Mouse (Mus musculus) thymus, postnatal 10 days (tissue): ENCODE measurements at regions not wholly inside any gene's neighbourhood (a gene's known extent, or its start where the extent isn't known, plus 50 kb on each side); places are given as distances from the start of the nearest gene placed in this dataset.

Source experiments
- DNase-seq, 2 experiments: peaks; one replicate each; pipeline ENCODE4 v3.0.0; 2021; ENCODE audit warnings: low spot score in 2 of 2

- DNase-seq: no peak
Measured at GRCm38 (mm10) chr13:37503449-37503848, 158.4 kb downstream of the Ly86 start.

- DNase-seq: no peak
Measured at GRCm38 (mm10) chr13:37503898-37504297, 158.9 kb downstream of the Ly86 start.

GRCm38 (mm10) chr13:37504373-37504772, 159.4 kb downstream of the Ly86 start:
- no peak for DNase-seq

DNA sequence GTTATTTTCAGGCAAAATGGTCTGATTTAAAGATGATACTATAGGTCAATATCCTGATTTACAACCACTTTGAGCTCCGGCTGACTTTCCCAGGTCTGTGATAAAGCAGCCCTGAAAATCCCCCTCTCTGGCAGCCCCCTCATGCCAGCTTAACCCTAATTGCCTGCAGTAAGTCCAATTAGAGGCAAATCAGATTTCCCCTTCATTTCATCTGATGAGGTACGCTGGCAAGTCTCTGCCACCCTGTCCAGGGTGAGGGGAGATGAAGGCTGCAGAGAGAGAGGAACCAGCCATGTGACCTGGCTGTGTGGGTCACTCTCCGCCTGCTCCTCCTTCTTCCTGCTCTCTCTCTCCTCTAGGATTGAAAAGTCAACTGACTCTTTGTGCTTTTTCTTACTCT, 160.6 kb downstream of the Ly86 start:
- DNase-seq: no peak

- no peak for DNase-seq
Measured at GRCm38 (mm10) chr13:37506046-37506445, 161.0 kb downstream of the Ly86 start.

DNA sequence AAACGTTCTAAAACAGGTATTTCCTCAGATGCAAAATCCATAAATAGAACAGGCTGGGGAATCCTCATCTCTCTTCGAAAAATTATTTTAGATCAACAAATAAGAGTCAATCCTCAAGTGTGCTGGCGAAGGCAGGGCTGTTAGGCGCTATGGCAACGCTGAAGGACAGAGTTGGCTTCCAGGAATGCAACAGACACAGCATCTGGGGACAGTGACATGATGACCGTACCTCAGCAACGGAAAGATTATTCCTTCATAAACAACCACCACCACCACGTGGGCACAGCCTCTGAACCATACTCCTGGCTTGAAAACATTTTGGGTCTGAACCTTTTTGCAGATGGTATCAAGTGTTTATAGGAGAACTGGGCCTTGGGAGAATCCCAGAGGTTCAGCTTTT, 161.7 kb downstream of the Ly86 start:
- no peak for DNase-seq

- no peak for DNase-seq
Measured at GRCm38 (mm10) chr13:37507146-37507545, 162.1 kb downstream of the Ly86 start.

- no peak for DNase-seq
Measured at GRCm38 (mm10) chr13:37508385-37509351, 163.7 kb downstream of the Ly86 start.

DNA sequence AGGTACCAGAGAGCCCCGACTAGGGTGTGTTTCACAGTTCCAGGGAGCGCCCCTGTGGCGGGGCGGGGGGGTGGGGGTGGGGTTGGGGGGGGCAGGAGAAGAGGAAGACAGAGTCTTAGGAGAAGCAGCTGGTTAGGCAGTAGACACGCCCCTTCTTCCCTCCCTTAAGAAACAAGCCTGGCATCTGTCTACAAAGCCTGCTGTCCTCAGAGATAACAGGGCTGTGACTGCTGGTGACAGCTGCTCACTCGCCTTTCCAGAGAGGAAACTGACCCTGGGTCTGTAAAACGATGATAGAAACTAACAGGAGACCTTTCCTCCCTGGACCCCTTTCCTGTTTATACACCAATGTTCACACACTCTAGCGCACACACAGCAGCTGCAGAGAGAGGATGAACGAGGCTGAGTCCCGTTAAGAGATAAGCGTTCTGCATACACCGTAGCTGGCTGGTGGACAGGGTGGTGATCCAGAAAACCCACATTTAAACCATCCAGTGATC, 164.4 kb downstream of the Ly86 start:
- DNase-seq: no peak

DNA sequence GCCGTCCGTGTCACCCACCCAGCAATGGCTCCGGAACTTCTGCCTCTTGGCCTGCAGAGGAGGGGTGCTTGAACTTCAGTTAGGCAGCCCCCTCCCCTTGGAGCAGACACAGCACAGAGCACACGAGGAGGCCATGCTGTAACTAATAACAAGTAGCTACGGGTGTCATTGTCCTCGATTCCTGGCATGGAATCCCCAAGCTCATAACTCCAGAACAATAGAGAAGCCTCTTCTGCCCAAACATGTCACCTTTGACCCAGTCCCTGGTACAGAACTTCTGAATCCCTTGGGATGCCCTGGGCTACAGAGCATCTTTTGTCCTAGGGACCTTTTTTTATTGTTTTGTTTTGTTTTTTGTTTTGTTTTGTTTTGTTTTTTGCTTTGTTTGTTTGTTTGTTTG, 165.5 kb downstream of the Ly86 start:
- DNase-seq: no peak

- no peak for DNase-seq
Measured at GRCm38 (mm10) chr13:37511006-37511405, 166.0 kb downstream of the Ly86 start.

GRCm38 (mm10) chr13:37511406-37511805, 166.4 kb downstream of the Ly86 start:
- no peak for DNase-seq

- no peak for DNase-seq
Measured at GRCm38 (mm10) chr13:37512781-37513180, 167.8 kb downstream of the Ly86 start.

- DNase-seq: no peak
Measured at GRCm38 (mm10) chr13:37513206-37513904, 168.3 kb downstream of the Ly86 start.

- DNase-seq: no peak
Measured at GRCm38 (mm10) chr13:37513905-37514607, 169.0 kb downstream of the Ly86 start.

- no peak for DNase-seq
Measured at GRCm38 (mm10) chr13:37514641-37515305, 169.8 kb downstream of the Ly86 start.

GRCm38 (mm10) chr13:37517055-37517807, 172.2 kb downstream of the Ly86 start:
- no peak for DNase-seq

DNA sequence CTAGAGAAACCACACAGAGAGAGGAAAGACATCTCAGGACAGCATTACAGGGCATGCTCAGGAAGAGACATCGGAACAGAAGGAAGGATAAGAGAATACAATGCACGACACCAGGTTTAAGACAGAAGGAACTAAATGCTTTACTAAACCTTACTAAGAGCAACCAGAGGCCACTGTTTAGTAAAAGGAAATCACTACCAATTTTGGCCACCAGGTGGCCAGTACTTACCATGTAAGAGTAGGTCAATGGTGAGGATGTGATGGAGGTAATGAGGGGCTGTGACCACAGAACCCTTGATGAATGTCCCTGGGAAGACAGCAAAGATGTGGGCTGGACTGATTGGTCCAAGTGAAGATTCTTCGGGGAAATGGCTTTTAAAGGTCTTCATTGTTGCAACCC, 174.9 kb downstream of the Ly86 start:
- DNase-seq: peak in 1 of 2 experiments; percentile 75

DNA sequence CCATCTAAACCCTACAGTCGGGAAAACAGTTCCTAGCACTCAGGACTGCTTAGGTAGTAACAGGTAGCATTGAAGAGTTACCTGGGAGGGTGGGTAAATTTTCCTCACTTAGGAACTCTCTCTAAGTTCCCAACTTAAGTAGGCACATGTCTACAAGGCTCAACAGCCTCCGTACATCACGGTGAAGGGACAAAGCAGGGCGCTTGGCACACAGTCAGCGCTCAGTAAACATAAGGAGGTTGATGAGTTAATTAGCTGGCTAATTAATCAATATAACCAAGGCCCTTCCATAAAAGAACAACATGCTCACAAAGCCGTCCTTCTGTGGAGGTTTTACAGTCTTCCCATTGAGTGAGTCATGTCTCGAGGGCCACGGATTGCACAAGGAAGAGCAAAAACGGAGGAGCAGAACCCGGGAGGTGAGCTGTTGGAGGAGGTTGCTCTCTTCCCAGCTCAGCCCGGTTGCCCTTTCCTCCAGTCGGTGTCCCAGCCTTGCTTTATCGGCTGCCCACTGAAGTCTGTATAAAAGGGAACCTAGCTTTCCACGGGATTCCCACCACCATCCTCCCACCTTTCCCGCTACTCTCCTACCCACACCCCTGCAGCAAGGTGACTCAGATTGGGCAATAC, 180.2 kb downstream of the Ly86 start:
- no peak for DNase-seq

- DNase-seq: no peak
Measured at GRCm38 (mm10) chr13:37526102-37526501, 181.1 kb downstream of the Ly86 start.
